Mouse (Mus musculus): ENCODE results near the gene Prkcb. TPM values are rescaled to one million over a fixed set of nuclear protein-coding genes. Genes with fewer than 3 reads are reported as not detected.

Gene Prkcb
- polyA plus RNA-seq, 1 experiment from 2014 or later = 6.2 TPM

DNA sequence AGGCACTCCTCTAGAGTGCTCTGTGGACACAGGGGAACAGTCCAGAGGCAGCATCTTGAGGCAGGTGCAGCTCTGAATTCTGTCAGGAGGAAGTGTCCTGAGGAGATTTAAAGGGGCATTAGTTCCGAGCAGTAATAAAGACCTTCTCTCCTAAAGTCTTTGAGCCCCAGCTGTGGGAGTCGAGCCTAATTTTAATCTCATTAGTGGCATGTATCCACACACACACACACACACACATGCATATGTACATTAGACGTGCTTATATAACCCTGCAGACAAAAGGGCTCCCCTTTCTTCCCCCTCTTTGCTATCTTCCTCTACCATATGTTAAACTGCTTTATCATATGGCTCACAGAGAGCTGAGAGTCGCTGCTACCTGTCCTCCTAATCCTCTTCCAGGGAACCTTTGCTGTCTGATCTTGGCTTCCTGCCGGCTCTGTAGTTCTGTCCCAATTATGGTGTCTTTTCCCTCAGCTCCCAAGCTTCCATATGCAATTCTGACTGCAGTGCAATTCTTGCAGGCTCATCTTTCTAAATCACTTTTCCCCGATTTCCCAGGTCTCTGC lies 268.1 kb downstream of the Prkcb start:
- Histone ChIP-seq H3K4me3 (no peak overlapping the region), H3K9ac (no peak overlapping the region), H3K4me2 (no peak overlapping the region), H3K27me3 (replicated peaks) (no peaks in the 10 kb centered on the region), H3K36me3 (no peaks in the 10 kb centered on the region), H3K4me1 (peaks cover 22% of the 10 kb centered on the region), H3K9me3 (no peaks in the 10 kb centered on the region), H3K27ac (replicated peaks) (no peak overlapping the region)
- WGBS = 51% methylated on average over 6 of the region's 6 CpGs
- ATAC-seq (ENCODE audit: extremely low read depth, insufficient number of reproducible peaks, low FRiP score, low TSS enrichment) = no peak

DNA sequence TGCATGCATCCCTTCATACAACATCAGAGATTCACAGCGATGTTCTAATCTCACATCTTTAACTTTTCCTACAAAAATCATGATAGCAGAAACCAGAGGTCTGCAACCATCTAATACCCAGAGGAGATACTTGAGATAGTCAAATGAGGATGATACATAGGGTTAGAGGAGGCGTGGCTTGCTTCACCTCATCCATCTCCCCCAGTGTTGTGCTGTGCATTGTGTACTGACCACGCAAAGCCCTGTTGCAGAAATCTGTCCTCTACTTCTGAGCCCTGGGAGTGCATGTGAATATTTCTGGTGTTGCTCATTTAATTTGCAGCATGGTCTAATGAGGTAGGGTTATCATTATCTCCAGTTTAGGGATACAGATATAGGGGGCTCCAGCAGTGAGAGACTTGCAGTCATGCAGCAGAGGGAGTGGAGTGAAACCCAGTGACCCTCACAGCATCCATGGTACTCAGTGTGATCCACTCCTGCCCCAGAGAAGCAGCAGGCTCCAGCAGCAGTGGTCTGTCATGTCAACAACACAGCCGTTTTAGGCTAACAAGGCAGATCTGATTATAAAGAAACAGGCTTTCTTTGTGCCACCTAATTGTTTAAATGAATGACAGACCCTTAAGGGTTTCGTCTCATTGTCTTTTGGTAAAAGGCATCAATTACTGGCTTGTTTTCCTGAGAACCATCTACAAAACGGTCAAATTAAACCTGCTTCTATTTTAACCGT lies 269.7 kb downstream of the Prkcb start:
- no peaks in the 10 kb centered on the region for H3K36me3 ChIP-seq
- H3K4me1 ChIP-seq = peaks cover 22% of the 10 kb centered on the region
- 55% methylated on average over 7 of the region's 7 CpGs for WGBS
- no peak overlapping the region for H3K4me3 ChIP-seq
- H3K27ac ChIP-seq (replicated peaks) = no peak overlapping the region
- no peak overlapping the region for H3K9ac ChIP-seq
- no peaks in the 10 kb centered on the region for H3K9me3 ChIP-seq
- no peak for ATAC-seq (ENCODE audit: extremely low read depth, insufficient number of reproducible peaks, low FRiP score, low TSS enrichment)
- no peak overlapping the region for H3K4me2 ChIP-seq
- H3K27me3 ChIP-seq (replicated peaks) = no peaks in the 10 kb centered on the region

DNA sequence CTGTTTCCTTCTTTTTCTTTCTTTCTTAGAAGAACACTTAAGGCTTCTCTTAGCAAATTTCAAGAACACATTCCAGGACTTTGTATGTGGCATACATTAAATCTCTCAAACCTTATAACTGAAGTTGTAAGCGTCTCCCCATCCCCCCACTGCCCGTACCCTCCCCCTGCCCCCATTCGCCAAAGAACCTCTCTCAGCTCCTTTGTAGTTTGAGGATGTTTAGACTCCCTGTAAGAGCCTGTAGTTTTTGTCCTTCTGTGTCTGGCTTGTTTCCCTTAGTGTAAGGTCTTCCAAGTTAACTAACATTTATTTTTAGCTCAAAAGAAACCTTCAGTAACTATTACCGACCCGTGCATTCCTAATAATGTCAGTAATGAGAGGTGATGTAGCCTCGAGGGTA lies 270.4 kb downstream of the Prkcb start:
- H3K36me3 ChIP-seq = no peaks in the 10 kb centered on the region
- no peak overlapping the region for H3K4me3 ChIP-seq
- no peak overlapping the region for H3K9ac ChIP-seq
- no peaks in the 10 kb centered on the region for H3K9me3 ChIP-seq
- H3K4me1 ChIP-seq = peaks cover 22% of the 10 kb centered on the region
- no peak overlapping the region for H3K27ac ChIP-seq (replicated peaks)
- no peaks in the 10 kb centered on the region for H3K27me3 ChIP-seq (replicated peaks)
- WGBS = 24% methylated on average over 6 of the region's 6 CpGs
- ATAC-seq (ENCODE audit: extremely low read depth, insufficient number of reproducible peaks, low FRiP score, low TSS enrichment) = no peak
- H3K4me2 ChIP-seq = no peak overlapping the region

DNA sequence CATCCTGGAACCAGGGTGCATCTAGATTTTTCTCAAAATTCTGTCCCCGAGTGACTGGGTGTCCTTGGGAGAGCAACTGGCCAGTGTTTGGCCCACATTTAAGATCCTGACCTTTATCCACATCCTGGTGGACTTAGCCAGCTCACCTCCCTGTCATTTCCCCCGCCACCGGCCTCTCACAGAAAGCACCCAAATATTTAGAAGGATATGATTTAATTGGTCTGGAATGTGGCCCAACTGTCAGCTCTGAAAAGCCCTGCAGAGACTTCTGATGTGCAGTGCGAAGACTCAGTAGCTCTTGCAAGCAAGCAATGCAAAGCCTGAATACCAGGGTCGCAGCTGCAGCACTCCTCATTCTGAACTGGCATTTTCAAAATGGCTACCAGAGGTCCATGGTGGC lies 274.0 kb downstream of the Prkcb start:
- no peak overlapping the region for H3K4me3 ChIP-seq
- no peak overlapping the region for H3K9ac ChIP-seq
- ATAC-seq (ENCODE audit: extremely low read depth, insufficient number of reproducible peaks, low FRiP score, low TSS enrichment) = no peak
- H3K4me1 ChIP-seq = peaks cover 28% of the 10 kb centered on the region
- H3K9me3 ChIP-seq = no peaks in the 10 kb centered on the region
- H3K27ac ChIP-seq (replicated peaks) = no peak overlapping the region
- 29% methylated on average over 5 of the region's 5 CpGs for WGBS
- no peaks in the 10 kb centered on the region for H3K27me3 ChIP-seq (replicated peaks)
- no peak overlapping the region for H3K4me2 ChIP-seq
- H3K36me3 ChIP-seq = no peaks in the 10 kb centered on the region

DNA sequence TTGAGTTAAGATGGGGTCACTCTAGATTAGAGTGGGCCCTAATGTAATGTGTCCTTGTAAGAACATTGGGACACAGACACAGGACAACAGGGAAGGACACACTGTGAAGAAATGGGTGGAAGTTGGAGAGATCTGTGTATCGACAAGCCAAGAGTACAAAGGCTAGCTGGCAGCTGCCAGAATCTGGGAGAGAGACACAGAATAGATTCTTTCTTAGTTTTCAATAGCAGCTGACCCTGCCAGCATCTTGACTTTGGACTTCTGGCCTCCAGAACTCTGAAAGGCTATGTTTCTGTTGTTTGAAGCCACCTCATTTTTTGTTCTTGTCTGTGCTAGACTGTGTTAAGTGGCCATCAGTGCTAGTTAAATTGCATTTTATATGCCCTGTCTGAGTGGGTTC lies 276.8 kb downstream of the Prkcb start:
- 75% methylated on average over 1 of the region's 1 CpGs for WGBS
- H3K27me3 ChIP-seq (replicated peaks) = no peaks in the 10 kb centered on the region
- no peak for ATAC-seq (ENCODE audit: extremely low read depth, insufficient number of reproducible peaks, low FRiP score, low TSS enrichment)
- H3K4me3 ChIP-seq = no peak overlapping the region
- H3K36me3 ChIP-seq = no peaks in the 10 kb centered on the region
- H3K4me2 ChIP-seq = no peak overlapping the region
- H3K4me1 ChIP-seq = peaks cover 17% of the 10 kb centered on the region
- no peak overlapping the region for H3K9ac ChIP-seq
- no peaks in the 10 kb centered on the region for H3K9me3 ChIP-seq
- H3K27ac ChIP-seq (replicated peaks) = no peak overlapping the region

DNA sequence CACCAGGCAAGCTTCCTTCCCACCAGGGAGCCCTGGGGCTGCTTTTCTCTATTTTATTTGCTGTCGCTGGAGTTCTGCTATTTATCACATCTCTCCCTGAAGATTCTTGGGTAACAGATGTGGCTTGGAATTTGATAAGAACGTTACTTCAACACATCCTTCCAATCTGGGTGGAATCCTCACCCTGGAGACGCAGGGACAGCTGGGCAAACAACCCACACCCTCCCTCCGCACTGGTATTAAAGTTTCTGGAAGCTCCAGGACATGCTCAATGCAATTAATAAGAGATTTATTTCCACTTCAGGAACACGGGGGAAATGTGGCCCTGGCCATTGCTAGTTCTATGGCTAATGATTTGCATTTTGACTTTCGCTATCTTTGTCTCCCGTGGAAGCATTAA lies 277.5 kb downstream of the Prkcb start:
- no peak overlapping the region for H3K9ac ChIP-seq
- ATAC-seq (ENCODE audit: extremely low read depth, insufficient number of reproducible peaks, low FRiP score, low TSS enrichment) = no peak
- no peak overlapping the region for H3K4me3 ChIP-seq
- H3K4me1 ChIP-seq = peaks cover 20% of the 10 kb centered on the region
- H3K36me3 ChIP-seq = no peaks in the 10 kb centered on the region
- whole genome bisulfite sequencing = 30% methylated on average over 7 of the region's 7 CpGs
- no peak overlapping the region for H3K27ac ChIP-seq (replicated peaks)
- no peaks in the 10 kb centered on the region for H3K27me3 ChIP-seq (replicated peaks)
- no peaks in the 10 kb centered on the region for H3K9me3 ChIP-seq
- no peak overlapping the region for H3K4me2 ChIP-seq

DNA sequence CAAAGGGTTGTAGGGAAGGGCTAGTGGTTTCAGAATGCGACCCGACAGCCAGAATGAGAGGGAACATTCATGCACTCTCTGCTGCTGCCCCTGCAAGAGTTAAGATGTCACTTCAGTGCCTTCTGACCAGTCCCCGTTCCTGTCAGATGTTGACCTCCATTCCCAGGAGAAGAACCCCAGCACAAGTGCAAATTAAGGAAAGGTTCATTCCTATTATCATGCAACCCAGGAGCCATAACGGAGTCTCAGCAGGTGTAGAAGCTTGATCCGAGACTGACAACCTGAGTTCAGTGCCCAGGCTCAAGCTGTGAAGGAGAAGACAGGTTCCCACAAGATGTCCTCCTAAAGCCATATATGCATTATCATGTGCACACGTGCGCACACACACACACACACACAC lies 280.2 kb downstream of the Prkcb start:
- Histone ChIP-seq H3K4me3 (no peak overlapping the region), H3K4me1 (peaks cover 10% of the 10 kb centered on the region), H3K9me3 (no peaks in the 10 kb centered on the region), H3K27ac (replicated peaks) (no peak overlapping the region), H3K9ac (no peak overlapping the region), H3K27me3 (replicated peaks) (no peaks in the 10 kb centered on the region), H3K36me3 (no peaks in the 10 kb centered on the region), H3K4me2 (no peak overlapping the region)
- WGBS = 79% methylated on average over 7 of the region's 7 CpGs
- no peak for ATAC-seq (ENCODE audit: extremely low read depth, insufficient number of reproducible peaks, low FRiP score, low TSS enrichment)

DNA sequence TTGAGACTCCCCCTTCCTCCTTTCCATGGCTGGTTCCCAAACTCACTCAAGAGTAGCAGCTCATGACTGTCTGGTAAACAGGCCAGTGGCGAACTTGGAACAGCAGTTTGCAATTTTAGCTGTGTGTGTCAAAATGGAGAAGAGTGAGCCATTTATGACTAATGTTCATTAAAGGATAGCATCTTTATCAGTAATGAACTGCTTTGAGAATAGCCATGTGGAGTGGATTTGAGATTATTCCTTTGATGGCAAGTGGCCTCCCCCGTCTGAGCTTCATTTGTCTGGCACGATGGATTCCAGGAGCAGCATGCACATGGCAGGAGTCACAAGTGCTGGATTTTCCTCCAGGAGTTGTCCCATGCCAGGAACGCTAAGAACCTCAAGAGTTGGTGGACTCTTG lies 281.9 kb downstream of the Prkcb start:
- Histone ChIP-seq H3K36me3 (no peaks in the 10 kb centered on the region), H3K9ac (no peak overlapping the region), H3K4me3 (no peak overlapping the region), H3K4me2 (no peak overlapping the region), H3K27me3 (replicated peaks) (no peaks in the 10 kb centered on the region), H3K27ac (replicated peaks) (no peak overlapping the region), H3K9me3 (no peaks in the 10 kb centered on the region), H3K4me1 (peaks cover 17% of the 10 kb centered on the region)
- no peak for ATAC-seq (ENCODE audit: extremely low read depth, insufficient number of reproducible peaks, low FRiP score, low TSS enrichment)
- WGBS = 46% methylated on average over 4 of the region's 4 CpGs

DNA sequence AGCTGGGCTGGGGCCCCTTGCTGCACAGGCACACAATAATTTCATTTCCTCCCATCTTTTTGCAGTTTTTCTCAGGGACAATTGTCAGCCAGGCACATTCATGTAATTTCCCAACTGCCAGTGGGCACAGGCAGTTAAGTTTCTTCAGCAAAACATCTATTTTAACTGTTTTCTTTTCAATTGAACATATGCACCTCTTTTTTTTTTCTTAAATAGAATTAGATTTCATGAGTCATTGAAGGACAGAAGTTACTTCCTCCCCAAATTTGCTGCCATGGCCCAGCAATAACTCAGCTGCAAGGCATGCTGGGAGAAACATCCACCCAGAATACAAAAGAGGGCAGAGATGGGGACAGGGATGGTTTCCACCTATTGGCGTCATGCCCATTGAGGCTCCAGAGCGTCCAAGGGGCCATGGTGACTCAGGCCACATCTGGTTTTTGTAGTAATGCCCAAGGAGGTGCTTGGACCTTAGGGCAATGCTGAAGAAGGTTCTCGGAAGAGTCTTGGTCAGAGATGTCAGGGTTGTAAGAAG lies 284.6 kb downstream of the Prkcb start:
- WGBS = 75% methylated on average over 3 of the region's 3 CpGs
- peaks cover 15% of the 10 kb centered on the region; the same call in 1 of the 2 replicates for H3K4me1 ChIP-seq

DNA sequence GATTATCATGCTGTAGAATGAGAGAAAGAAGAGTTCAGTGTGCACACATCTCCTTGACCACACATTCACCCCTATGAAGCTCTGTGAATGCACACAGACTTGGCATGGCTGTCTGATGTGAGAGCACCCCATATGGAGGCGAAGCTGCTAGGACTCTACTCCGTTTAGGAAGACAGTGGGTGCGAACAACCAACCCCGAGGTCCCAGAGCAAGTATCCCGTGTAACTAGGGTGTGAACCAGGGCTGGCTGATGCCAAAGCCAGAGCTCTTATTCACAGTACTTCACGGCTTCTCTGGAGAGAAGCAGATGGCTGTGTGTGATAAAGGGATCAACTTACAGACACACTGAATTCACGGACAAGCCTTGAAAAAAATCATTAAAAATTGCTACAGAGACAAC lies 285.9 kb downstream of the Prkcb start:
- Histone ChIP-seq H3K9me3 (no peaks in the 10 kb centered on the region), H3K4me2 (no peak overlapping the region), H3K27me3 (replicated peaks) (no peaks in the 10 kb centered on the region), H3K4me1 (peaks cover 15% of the 10 kb centered on the region; the same call in 1 of the 2 replicates), H3K27ac (replicated peaks) (no peak overlapping the region), H3K4me3 (no peak overlapping the region), H3K9ac (no peak overlapping the region), H3K36me3 (no peaks in the 10 kb centered on the region)
- no peak for ATAC-seq (ENCODE audit: extremely low read depth, insufficient number of reproducible peaks, low FRiP score, low TSS enrichment)
- 73% methylated on average over 7 of the region's 7 CpGs for WGBS

More for the DNA sequence above, 284.6 kb downstream of the Prkcb start:
- H3K27ac ChIP-seq (replicated peaks) = no peak overlapping the region
- no peaks in the 10 kb centered on the region for H3K36me3 ChIP-seq
- no peak overlapping the region for H3K4me2 ChIP-seq
- H3K9me3 ChIP-seq = no peaks in the 10 kb centered on the region
- no peak overlapping the region for H3K9ac ChIP-seq
- no peaks in the 10 kb centered on the region for H3K27me3 ChIP-seq (replicated peaks)
- H3K4me3 ChIP-seq = no peak overlapping the region
- ATAC-seq (ENCODE audit: extremely low read depth, insufficient number of reproducible peaks, low FRiP score, low TSS enrichment) = no peak

DNA sequence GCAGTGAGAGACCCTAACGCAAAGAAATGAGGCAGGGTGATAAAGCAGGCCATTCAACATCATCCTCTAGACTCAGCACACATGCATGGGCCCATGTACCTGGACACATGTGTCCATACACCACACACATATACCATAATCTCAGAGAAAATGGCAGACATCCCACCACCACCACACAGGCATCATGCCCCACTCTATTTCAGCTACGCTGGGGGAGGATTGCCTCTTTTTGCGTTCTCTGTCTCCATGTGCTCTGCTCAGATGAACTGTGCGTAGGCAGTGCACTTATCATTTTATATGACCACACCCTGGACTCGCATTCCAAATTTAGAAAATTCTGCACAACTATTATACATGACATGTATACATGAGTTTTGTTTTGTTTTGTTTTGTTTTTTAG lies 286.5 kb downstream of the Prkcb start:
- Histone ChIP-seq H3K27ac (replicated peaks) (no peak overlapping the region), H3K4me1 (peaks cover 15% of the 10 kb centered on the region; the same call in 1 of the 2 replicates), H3K4me3 (no peak overlapping the region), H3K27me3 (replicated peaks) (no peaks in the 10 kb centered on the region), H3K9me3 (no peaks in the 10 kb centered on the region), H3K9ac (no peak overlapping the region), H3K4me2 (no peak overlapping the region), H3K36me3 (no peaks in the 10 kb centered on the region)
- no peak for ATAC-seq (ENCODE audit: extremely low read depth, insufficient number of reproducible peaks, low FRiP score, low TSS enrichment)
- WGBS = 79% methylated on average over 5 of the region's 5 CpGs

DNA sequence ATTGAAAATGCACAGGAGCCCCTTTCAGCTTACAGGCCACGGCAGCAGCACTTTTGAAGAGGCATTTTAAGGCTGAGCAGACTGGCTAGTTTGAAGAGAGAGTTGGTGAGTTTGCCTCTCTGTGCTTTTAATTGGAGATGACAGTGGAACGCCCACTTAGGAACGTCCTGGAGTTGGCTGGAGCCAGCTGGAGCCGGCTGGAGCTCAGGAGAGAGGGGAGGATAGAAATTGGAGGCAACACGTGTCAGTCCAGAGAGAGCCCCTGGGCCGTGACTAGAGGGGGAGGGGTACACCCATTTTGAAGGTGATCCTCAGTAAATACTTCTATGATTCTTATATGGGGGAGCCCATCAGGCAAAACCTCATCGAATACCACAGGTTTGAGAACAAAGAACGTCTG lies 287.0 kb downstream of the Prkcb start:
- H3K4me2 ChIP-seq = no peak overlapping the region
- no peak overlapping the region for H3K27ac ChIP-seq (replicated peaks)
- H3K27me3 ChIP-seq (replicated peaks) = no peaks in the 10 kb centered on the region
- no peaks in the 10 kb centered on the region for H3K36me3 ChIP-seq
- no peak overlapping the region for H3K4me3 ChIP-seq
- H3K4me1 ChIP-seq = peaks cover 12% of the 10 kb centered on the region; the same call in 1 of the 2 replicates
- H3K9me3 ChIP-seq = no peaks in the 10 kb centered on the region
- ATAC-seq (ENCODE audit: extremely low read depth, insufficient number of reproducible peaks, low FRiP score, low TSS enrichment) = no peak
- H3K9ac ChIP-seq = no peak overlapping the region
- 33% methylated on average over 8 of the region's 8 CpGs for WGBS
